Mouse (Mus musculus): ENCODE data around the gene Gm43191.

DNA sequence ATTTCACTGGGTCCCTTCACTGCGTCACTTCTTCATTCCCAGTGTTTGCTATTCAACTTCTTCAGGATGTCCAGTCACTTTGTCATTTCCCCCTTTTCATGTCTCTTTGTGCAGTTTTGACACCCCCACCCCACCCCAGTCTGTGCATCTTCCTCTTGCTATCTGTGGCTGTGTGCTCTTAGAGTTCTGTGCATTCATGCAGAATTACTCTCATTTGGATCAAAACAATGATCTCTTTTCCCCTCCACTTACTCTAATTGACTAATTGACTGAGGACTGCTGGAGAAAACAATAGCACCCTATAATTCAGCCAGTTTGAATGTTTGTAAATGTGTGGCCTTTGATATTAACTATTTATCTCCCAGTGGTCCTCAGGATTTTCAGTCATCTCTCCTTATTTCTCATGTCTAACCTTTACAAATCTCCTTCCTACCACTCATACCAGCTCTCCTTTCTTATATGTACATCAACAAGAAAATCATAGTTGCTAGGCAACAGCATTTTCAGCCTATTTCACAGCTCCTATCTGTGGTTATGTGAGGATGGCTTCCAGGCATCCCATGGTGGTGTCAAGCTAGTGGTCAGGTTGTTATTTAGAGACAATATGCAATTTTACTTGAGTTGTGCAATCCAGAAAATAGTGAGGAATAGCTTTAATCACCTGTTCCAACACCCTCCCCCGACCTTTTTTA, 48.6 kb upstream of the Gm43191 start:
- TF ChIP-seq CHD2 (IDR thresholded peaks at IDR 0.05; ENCODE audit: low read length) (no peak), TCF12 (IDR thresholded peaks at IDR 0.05; ENCODE audit: low read depth, low read length) (no peak), TAL1 (IDR thresholded peaks at IDR 0.05; ENCODE audit: low read length) (no peak), ETS1 (IDR thresholded peaks at IDR 0.05; ENCODE audit: low read depth, low read length) (no peak), CTCF (IDR thresholded peaks at IDR 0.05 in 2 of 3, conservative IDR thresholded peaks at IDR 0.05 in 1 of 3; ENCODE audit: control insufficient read depth in 1 of 3, insufficient read depth in 1 of 3, low read depth in 2 of 3, low read length in 3 of 3, poor library complexity in 1 of 3, severe bottlenecking in 1 of 3) (no peak), POLR2A (IDR thresholded peaks at IDR 0.05; ENCODE audit: control insufficient read depth in 1 of 2, insufficient read depth in 1 of 2, low read depth in 1 of 2, low read length in 2 of 2, poor library complexity in 1 of 2) (no peak), MXI1 (IDR thresholded peaks at IDR 0.05; ENCODE audit: low read depth, low read length) (no peak), MAX (IDR thresholded peaks at IDR 0.05; ENCODE audit: low read length) (no peak), E2F4 (IDR thresholded peaks at IDR 0.05; ENCODE audit: borderline replicate concordance, low read depth, low read length) (no peak), SIN3A (IDR thresholded peaks at IDR 0.05; ENCODE audit: low read length) (no peak)

Data from MEL (cell line).